Mouse (Mus musculus): Measurements from ENCODE around the gene Igfals. TPM values are rescaled to one million over a fixed set of nuclear protein-coding genes. Genes with fewer than 3 reads are reported as not detected.

Igfals gene
- polyA plus RNA-seq, 1 experiment, result not detected

DNA sequence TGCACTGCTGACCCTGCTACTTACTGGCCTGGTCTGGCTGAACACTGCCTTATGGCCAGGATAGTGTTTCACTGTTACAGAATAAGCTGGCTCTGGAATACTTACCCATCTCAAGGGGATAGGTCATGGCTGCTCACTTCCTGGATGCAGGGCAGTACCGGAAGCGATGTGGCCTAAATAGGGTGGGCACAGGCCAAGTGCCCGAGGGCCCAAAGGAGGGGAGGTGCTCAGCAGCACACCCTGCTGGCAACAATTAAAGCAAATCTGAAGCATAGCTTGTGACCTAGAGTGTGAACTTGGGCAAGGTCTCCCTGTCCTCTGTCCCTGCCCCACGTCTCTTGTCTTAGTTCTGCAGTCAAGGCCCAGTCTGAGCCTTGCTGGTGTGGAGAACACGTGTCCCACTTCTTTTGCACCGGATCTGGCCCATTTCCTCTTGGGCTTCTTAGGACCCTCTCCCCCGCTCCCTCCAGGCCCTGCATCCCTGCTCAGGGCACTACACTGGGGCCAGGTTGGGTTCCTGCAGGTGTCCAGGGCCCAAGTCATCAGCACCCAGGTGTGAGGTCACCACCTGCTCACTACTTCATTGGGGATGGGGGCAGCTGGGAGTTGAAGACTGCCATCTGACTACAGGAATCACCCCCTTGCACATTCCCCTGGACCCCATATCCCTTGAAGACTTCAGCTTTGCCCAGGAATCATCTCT, 16.1 kb downstream of the Igfals start:
- Histone ChIP-seq H3K27ac (ENCODE audit: insufficient read depth, low read length) (no peak overlapping the region), H3K4me3 (ENCODE audit: insufficient read depth, low read length) (no peak overlapping the region), H3K4me1 (ENCODE audit: control insufficient read depth, insufficient read depth, low read length) (no peaks in the 10 kb centered on the region)
- no peak for TF ChIP-seq POLR2A (IDR thresholded peaks at IDR 0.05; ENCODE audit: low read depth, low read length)
- TF ChIP-seq CTCF (IDR thresholded peaks at IDR 0.05; ENCODE audit: borderline replicate concordance, insufficient read depth, low read length), result peak; percentile 57

DNA sequence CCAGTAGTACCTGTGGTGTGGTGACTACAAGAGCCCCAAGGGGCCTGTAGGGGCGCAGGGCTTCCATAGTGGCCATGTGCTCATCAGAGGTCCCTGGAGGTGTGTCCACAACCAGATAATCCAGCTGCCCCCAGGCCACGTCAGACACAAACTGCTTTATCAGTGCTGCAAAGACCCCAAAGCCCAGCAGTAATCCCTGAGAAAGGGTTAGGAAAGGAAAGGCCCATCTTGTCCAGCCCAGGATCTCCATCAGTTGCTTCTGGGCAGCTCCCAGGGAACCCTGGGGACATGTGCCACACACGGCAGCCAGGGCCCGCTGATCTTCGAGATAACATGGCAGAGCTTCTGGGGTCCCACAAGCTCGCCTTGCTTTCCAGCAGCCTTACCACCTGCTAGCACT, 18.6 kb downstream of the Igfals start:
- no peak overlapping the region for H3K4me3 ChIP-seq (ENCODE audit: insufficient read depth, low read length)
- no peak overlapping the region for H3K27ac ChIP-seq (ENCODE audit: insufficient read depth, low read length)
- no peak for TF ChIP-seq POLR2A (IDR thresholded peaks at IDR 0.05; ENCODE audit: low read depth, low read length)
- TF ChIP-seq CTCF (IDR thresholded peaks at IDR 0.05; ENCODE audit: borderline replicate concordance, insufficient read depth, low read length), result no peak
- H3K4me1 ChIP-seq (ENCODE audit: control insufficient read depth, insufficient read depth, low read length), result peaks cover 2% of the 10 kb centered on the region; the same call in 1 of the 2 replicates

GRCm38 (mm10) chr17:24885356-24886133, 19.7 kb downstream of the Igfals start:
- H3K27ac ChIP-seq (ENCODE audit: insufficient read depth, low read length), result no peak overlapping the region
- peak overlapping the region; percentile 88 for H3K4me3 ChIP-seq (ENCODE audit: insufficient read depth, low read length)
- TF ChIP-seq CTCF (IDR thresholded peaks at IDR 0.05; ENCODE audit: borderline replicate concordance, insufficient read depth, low read length), result no peak
- TF ChIP-seq POLR2A (IDR thresholded peaks at IDR 0.05; ENCODE audit: low read depth, low read length), result no peak
- peaks cover 2% of the 10 kb centered on the region; the same call in 1 of the 2 replicates for H3K4me1 ChIP-seq (ENCODE audit: control insufficient read depth, insufficient read depth, low read length)

- no peak within 1 kb of the TSS for H3K27ac ChIP-seq (ENCODE audit: insufficient read depth, low read length)
- TF ChIP-seq CTCF (IDR thresholded peaks at IDR 0.05; ENCODE audit: borderline replicate concordance, insufficient read depth, low read length), result no peak
- peak; percentile 85 for TF ChIP-seq POLR2A (IDR thresholded peaks at IDR 0.05; ENCODE audit: low read depth, low read length)
- H3K4me3 ChIP-seq (ENCODE audit: insufficient read depth, low read length), result peak within 1 kb of the TSS; percentile 88
- H3K4me1 ChIP-seq (ENCODE audit: control insufficient read depth, insufficient read depth, low read length), result peaks cover 2% of the 10 kb centered on the region; the same call in 1 of the 2 replicates
Measured at GRCm38 (mm10) chr17:24886134-24886931, 20.5 kb downstream of the Igfals start, which contains the start of the genes Nubp2 and Spsb3. Nubp2 (minus strand) TSS chr17:24886349. Spsb3 (plus strand) TSS chr17:24886643.

DNA sequence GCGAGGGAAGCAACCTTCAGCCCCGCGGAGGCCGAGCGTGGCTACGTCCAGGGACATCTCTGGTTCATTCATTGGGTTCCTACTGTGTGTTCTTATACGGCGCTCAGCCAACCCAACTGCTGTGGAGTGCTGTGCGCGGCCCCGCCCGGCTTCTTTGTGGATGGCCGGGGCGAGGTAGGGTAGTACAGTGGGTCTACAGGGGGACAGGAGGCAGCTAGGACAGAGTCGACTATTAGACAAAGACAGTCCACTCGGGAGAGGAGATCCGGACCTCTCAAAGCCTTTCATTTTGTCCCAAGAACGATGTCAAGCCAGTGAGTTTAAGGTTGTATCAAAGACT, 21.1 kb downstream of the Igfals start:
- H3K27ac ChIP-seq (ENCODE audit: insufficient read depth, low read length), result no peak overlapping the region
- H3K4me3 ChIP-seq (ENCODE audit: insufficient read depth, low read length), result peak overlapping the region; percentile 85
- H3K4me1 ChIP-seq (ENCODE audit: control insufficient read depth, insufficient read depth, low read length), result peaks cover 2% of the 10 kb centered on the region; the same call in 1 of the 2 replicates
- TF ChIP-seq POLR2A (IDR thresholded peaks at IDR 0.05; ENCODE audit: low read depth, low read length), result no peak
- no peak for TF ChIP-seq CTCF (IDR thresholded peaks at IDR 0.05; ENCODE audit: borderline replicate concordance, insufficient read depth, low read length)

- peaks cover 2% of the 10 kb centered on the region; the same call in 1 of the 2 replicates for H3K4me1 ChIP-seq (ENCODE audit: control insufficient read depth, insufficient read depth, low read length)
- no peak overlapping the region for H3K27ac ChIP-seq (ENCODE audit: insufficient read depth, low read length)
- H3K4me3 ChIP-seq (ENCODE audit: insufficient read depth, low read length), result peak overlapping the region; percentile 85
- peak; percentile 28; the same call in 1 of the 2 replicates for TF ChIP-seq POLR2A (IDR thresholded peaks at IDR 0.05; ENCODE audit: low read depth, low read length)
- TF ChIP-seq CTCF (IDR thresholded peaks at IDR 0.05; ENCODE audit: borderline replicate concordance, insufficient read depth, low read length), result no peak
Measured at GRCm38 (mm10) chr17:24887291-24888080, 21.7 kb downstream of the Igfals start.

GRCm38 (mm10) chr17:24888862-24889261, 23.1 kb downstream of the Igfals start:
- Histone ChIP-seq H3K4me3 (ENCODE audit: insufficient read depth, low read length) (no peak overlapping the region), H3K4me1 (ENCODE audit: control insufficient read depth, insufficient read depth, low read length) (peaks cover 2% of the 10 kb centered on the region), H3K27ac (ENCODE audit: insufficient read depth, low read length) (no peak overlapping the region)
- TF ChIP-seq POLR2A (IDR thresholded peaks at IDR 0.05; ENCODE audit: low read depth, low read length) (no peak; the same call in 1 of the 2 replicates), CTCF (IDR thresholded peaks at IDR 0.05; ENCODE audit: borderline replicate concordance, insufficient read depth, low read length) (no peak)

DNA sequence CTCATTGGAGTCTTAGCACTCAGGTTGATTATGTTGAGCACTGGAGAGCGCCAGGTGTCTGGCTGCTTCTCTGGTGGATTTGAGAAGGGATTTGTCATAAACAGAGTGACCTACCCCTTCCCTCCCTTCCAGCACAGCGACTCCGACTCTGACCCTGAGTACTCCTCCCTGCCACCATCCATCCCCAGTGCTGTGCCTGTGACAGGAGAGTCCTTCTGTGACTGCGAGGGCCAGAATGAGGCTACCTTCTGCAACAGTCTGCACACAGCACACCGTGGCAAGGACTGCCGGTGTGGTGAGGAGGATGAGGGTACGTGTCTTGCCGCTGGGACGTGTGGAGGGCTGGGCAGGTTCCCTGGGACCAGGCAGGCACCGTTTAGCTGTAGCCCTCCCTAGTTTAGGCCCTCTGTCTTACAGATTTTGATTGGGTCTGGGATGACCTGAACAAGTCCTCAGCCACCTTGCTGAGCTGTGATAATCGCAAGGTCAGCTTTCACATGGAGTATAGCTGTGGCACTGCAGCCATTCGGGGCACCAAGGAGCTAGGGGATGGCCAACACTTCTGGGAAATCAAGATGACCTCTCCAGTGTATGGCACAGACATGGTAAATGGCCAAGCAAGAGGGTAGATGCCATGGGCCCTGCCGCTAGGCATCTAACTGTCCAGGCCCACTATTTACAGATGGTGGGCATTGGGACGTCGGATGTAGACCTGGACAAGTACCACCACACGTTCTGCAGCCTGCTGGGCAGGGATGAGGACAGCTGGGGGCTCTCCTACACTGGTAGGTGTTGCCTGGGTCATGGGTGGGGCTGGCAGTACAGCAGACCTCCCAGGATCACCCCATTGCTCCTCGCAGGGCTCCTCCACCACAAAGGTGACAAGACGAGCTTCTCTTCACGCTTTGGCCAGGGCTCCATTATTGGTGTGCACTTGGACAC, 24.6 kb downstream of the Igfals start:
- no peak overlapping the region for H3K27ac ChIP-seq (ENCODE audit: insufficient read depth, low read length)
- no peak overlapping the region for H3K4me3 ChIP-seq (ENCODE audit: insufficient read depth, low read length)
- H3K4me1 ChIP-seq (ENCODE audit: control insufficient read depth, insufficient read depth, low read length), result peaks cover 2% of the 10 kb centered on the region
- TF ChIP-seq POLR2A (IDR thresholded peaks at IDR 0.05; ENCODE audit: low read depth, low read length) (peak; percentile 24; the same call in 1 of the 2 replicates), CTCF (IDR thresholded peaks at IDR 0.05; ENCODE audit: borderline replicate concordance, insufficient read depth, low read length) (no peak)

All from embryonic fibroblast, embryonic 13.5 days (primary cell).